Mouse (Mus musculus): ENCODE data around the gene Oit3.

- TF ChIP-seq CHD2 (IDR thresholded peaks at IDR 0.05; ENCODE audit: low read depth, low read length) (no peak), MAFK (IDR thresholded peaks at IDR 0.05; ENCODE audit: insufficient read depth, low read depth, low read length) (no peak), HCFC1 (IDR thresholded peaks at IDR 0.05; ENCODE audit: borderline replicate concordance, insufficient read depth, low read length) (no peak), ZC3H11A (IDR thresholded peaks at IDR 0.05; ENCODE audit: borderline replicate concordance, low read depth, low read length) (no peak)
Observed at GRCm38 (mm10) chr10:59408499-59408898, 33.1 kb downstream of the Oit3 start.
